Mouse (Mus musculus) MEL (cell line): ENCODE results near the gene Baiap2l1. TPM values are rescaled to one million over a fixed set of nuclear protein-coding genes. Genes with fewer than 3 reads are reported as not detected.

Source experiments
- DNase-seq: peaks from one replicate; pipeline ENCODE4 v3.0.0; 2011; ENCODE audit warnings: low read depth, low spot score
- H3K27ac ChIP-seq: 2 replicates; pipeline ENCODE4 v1.5.1; 2012; ENCODE audit warnings: low read depth, mild to moderate bottlenecking, control low read depth, low read length, moderate library complexity; ENCODE audit not compliant: control insufficient read depth
- H3K27me3 ChIP-seq, 2 experiments: fragments of 150-350 bp in 1 of 2; sonication (generic) in 1 of 2; 2 replicates each; pipeline ENCODE4 v1.6.1; 2012; ENCODE audit warnings: low read length in 2 of 2, mild to moderate bottlenecking in 2 of 2, improper control_type of control experiment in 1 of 2, moderate library complexity in 1 of 2; ENCODE audit not compliant: insufficient read depth in 2 of 2, control insufficient read depth in 1 of 2
- H3K36me3 ChIP-seq, 2 experiments: 2 replicates each; pipeline ENCODE4 v1.6.1; 2012 to 2014; ENCODE audit warnings: low read length in 2 of 2, improper control_type of control experiment in 1 of 2, inconsistent platforms in 1 of 2, mild to moderate bottlenecking in 1 of 2; ENCODE audit not compliant: insufficient read depth in 2 of 2, control insufficient read depth in 1 of 2
- H3K4me1 ChIP-seq, 2 experiments: fragments of 150-350 bp in 1 of 2; sonication (generic) in 1 of 2; 2 replicates each; pipeline ENCODE4 v1.6.1; 2012; ENCODE audit warnings: low read length in 2 of 2, improper control_type of control experiment in 1 of 2, mild to moderate bottlenecking in 1 of 2; ENCODE audit not compliant: insufficient read depth in 2 of 2, control insufficient read depth in 1 of 2
- H3K4me3 ChIP-seq, 2 experiments: fragments of 150-350 bp in 1 of 2; sonication (generic) in 1 of 2; 2 replicates each; pipeline ENCODE4 v1.5.1; 2012; ENCODE audit warnings: low read depth in 2 of 2, low read length in 2 of 2, mild to moderate bottlenecking in 2 of 2, moderate library complexity in 2 of 2, control low read depth in 1 of 2, improper control_type of control experiment in 1 of 2; ENCODE audit not compliant: control insufficient read depth in 1 of 2, insufficient read depth in 1 of 2
- H3K79me2 ChIP-seq: 2 replicates; pipeline ENCODE4 v1.6.1; 2012; ENCODE audit warnings: mild to moderate bottlenecking, low read length, moderate library complexity; ENCODE audit not compliant: control insufficient read depth, poor library complexity, insufficient read depth
- H3K9ac ChIP-seq: 2 replicates; pipeline ENCODE4 v1.6.1; 2012; ENCODE audit warnings: low read depth, mild to moderate bottlenecking, control low read depth, low read length, moderate library complexity; ENCODE audit not compliant: control insufficient read depth, poor library complexity, severe bottlenecking
- H3K9me3 ChIP-seq: fragments of 150-350 bp; sonication (generic); replicated peaks from 2 replicates; pipeline ENCODE4 v1.6.1; 2012; ENCODE audit warnings: mild to moderate bottlenecking, low read length, improper control_type of control experiment, moderate library complexity; ENCODE audit not compliant: insufficient read depth
- CTCF ChIP-seq, 3 experiments: IDR thresholded peaks in 2 of 3; conservative IDR thresholded peaks in 1 of 3; 2 replicates each; pipeline ENCODE4 v1.5.1; 2011 to 2012; ENCODE audit warnings: low read length in 3 of 3, low read depth in 2 of 3, mild to moderate bottlenecking in 2 of 3, improper control_type of control experiment in 1 of 3, inconsistent platforms in 1 of 3, mixed read lengths in 1 of 3, moderate library complexity in 1 of 3; ENCODE audit not compliant: control insufficient read depth in 1 of 3, insufficient read depth in 1 of 3, poor library complexity in 1 of 3, severe bottlenecking in 1 of 3
- EP300 ChIP-seq, 2 experiments: IDR thresholded peaks; 2 replicates each; pipeline ENCODE4 v1.6.1; 2011; ENCODE audit warnings: improper control_type of control experiment in 2 of 2, low read length in 2 of 2, low read depth in 1 of 2, mild to moderate bottlenecking in 1 of 2
- ETS1 ChIP-seq: IDR thresholded peaks from 2 replicates; pipeline ENCODE4 v1.6.1; 2012; ENCODE audit warnings: low read depth, mild to moderate bottlenecking, inconsistent platforms, low read length, improper control_type of control experiment, moderate library complexity
- GABPA ChIP-seq: IDR thresholded peaks from 2 replicates; pipeline ENCODE4 v1.6.1; 2012; ENCODE audit warnings: low read depth, mild to moderate bottlenecking, inconsistent platforms, low read length, improper control_type of control experiment, moderate library complexity
- GATA1 ChIP-seq: IDR thresholded peaks from 2 replicates; pipeline ENCODE4 v1.6.1; 2011; ENCODE audit warnings: low read depth, low read length, improper control_type of control experiment
- HCFC1 ChIP-seq: IDR thresholded peaks from 2 replicates; pipeline ENCODE4 v1.6.1; 2012; ENCODE audit warnings: low read depth, mild to moderate bottlenecking, inconsistent platforms, low read length, improper control_type of control experiment, moderate library complexity
- JUND ChIP-seq: IDR thresholded peaks from 2 replicates; pipeline ENCODE4 v1.6.1; 2011; ENCODE audit warnings: low read depth, mild to moderate bottlenecking, improper control_type of control experiment, low read length
- MAFK ChIP-seq: IDR thresholded peaks from 2 replicates; pipeline ENCODE4 v1.6.1; 2011; ENCODE audit warnings: low read depth, mild to moderate bottlenecking, low read length, improper control_type of control experiment, borderline replicate concordance
- MAZ ChIP-seq: IDR thresholded peaks from 2 replicates; pipeline ENCODE4 v1.6.1; 2012; ENCODE audit warnings: low read depth, mild to moderate bottlenecking, inconsistent platforms, low read length, improper control_type of control experiment
- MEF2A ChIP-seq: IDR thresholded peaks from 2 replicates; pipeline ENCODE4 v1.6.1; 2014; ENCODE audit warnings: low read depth, mild to moderate bottlenecking, inconsistent platforms, low read length, improper control_type of control experiment; ENCODE audit not compliant: poor library complexity, insufficient replicate concordance, severe bottlenecking; ENCODE audit errors: extremely low read depth
- NELFE ChIP-seq: IDR thresholded peaks from 2 replicates; pipeline ENCODE4 v1.6.1; 2011; ENCODE audit warnings: low read depth, low read length, improper control_type of control experiment
- POLR2A ChIP-seq, 2 experiments: IDR thresholded peaks; 2 replicates each; pipeline ENCODE4 v1.6.1; 2011 to 2012; ENCODE audit warnings: low read length in 2 of 2, mild to moderate bottlenecking in 2 of 2, control low read depth in 1 of 2, improper control_type of control experiment in 1 of 2, low read depth in 1 of 2, moderate library complexity in 1 of 2; ENCODE audit not compliant: control insufficient read depth in 1 of 2, insufficient read depth in 1 of 2, poor library complexity in 1 of 2
- POLR2AphosphoS5 ChIP-seq: IDR thresholded peaks from 2 replicates; pipeline ENCODE4 v1.6.1; 2012; ENCODE audit warnings: low read depth, borderline replicate concordance, mild to moderate bottlenecking, inconsistent platforms, low read length, moderate library complexity, mixed read lengths
- RAD21 ChIP-seq: IDR thresholded peaks from 2 replicates; pipeline ENCODE4 v1.6.1; 2011; ENCODE audit warnings: mild to moderate bottlenecking, low read depth, low read length, improper control_type of control experiment
- SIN3A ChIP-seq: IDR thresholded peaks from 2 replicates; pipeline ENCODE4 v1.6.1; 2012; ENCODE audit warnings: low read length, improper control_type of control experiment, inconsistent platforms
- SMC3 ChIP-seq: IDR thresholded peaks from 2 replicates; pipeline ENCODE4 v1.6.1; 2011; ENCODE audit warnings: low read depth, low read length, improper control_type of control experiment
- TAL1 ChIP-seq: IDR thresholded peaks from 2 replicates; pipeline ENCODE4 v1.6.1; 2012; ENCODE audit warnings: mild to moderate bottlenecking, inconsistent platforms, low read length, moderate library complexity, mixed read lengths
- TBP ChIP-seq: IDR thresholded peaks from 2 replicates; pipeline ENCODE4 v1.8.0; 2011; ENCODE audit warnings: low read depth, low read length, improper control_type of control experiment
- TCF12 ChIP-seq: IDR thresholded peaks from 2 replicates; pipeline ENCODE4 v1.6.1; 2014; ENCODE audit warnings: low read depth, mild to moderate bottlenecking, inconsistent platforms, low read length, improper control_type of control experiment, moderate library complexity
- USF2 ChIP-seq, 2 experiments: IDR thresholded peaks; 2 replicates each; pipeline ENCODE4 v1.6.1; 2011 to 2012; ENCODE audit warnings: improper control_type of control experiment in 2 of 2, low read length in 2 of 2, borderline replicate concordance in 1 of 2, inconsistent platforms in 1 of 2, low read depth in 1 of 2, mild to moderate bottlenecking in 1 of 2; ENCODE audit not compliant: insufficient read depth in 1 of 2
- ZC3H11A ChIP-seq: IDR thresholded peaks from 2 replicates; pipeline ENCODE4 v1.6.1; 2012; ENCODE audit warnings: low read depth, mild to moderate bottlenecking, inconsistent platforms, low read length, improper control_type of control experiment
- ZMIZ1 ChIP-seq: IDR thresholded peaks from 2 replicates; pipeline ENCODE4 v1.6.1; 2012; ENCODE audit warnings: low read depth, mild to moderate bottlenecking, inconsistent platforms, low read length, improper control_type of control experiment, moderate library complexity
- polyA plus RNA-seq, 2 experiments: library from polyadenylated mRNA; stranded (reverse) in 1 of 2; unstranded in 1 of 2; fragments of >175 nt in 1 of 2; fragments of >200 nt in 1 of 2; gene quantifications; 2 replicates each; pipeline versions ENCODE4 v1.2.1 to v1.2.4; 2012; ENCODE audit warnings: low replicate concordance in 2 of 2, low read depth in 1 of 2; ENCODE audit not compliant: insufficient read length in 2 of 2, insufficient read depth in 1 of 2, missing spikeins in 1 of 2
- total RNA-seq: library from RNA; depleted of rRNA; stranded (reverse); fragments of 300-350 nt; gene quantifications from 2 replicates; pipeline ENCODE4 v1.2.3, GENCODE M21; 2012

Baiap2l1 gene
- total and polyA plus RNA-seq, 3 experiments, result 0.06 TPM; not detected in 2

- H3K4me1 ChIP-seq, result no peaks in the 10 kb centered on the region
- TF ChIP-seq MAZ, result no peak
- TF ChIP-seq GATA1, result no peak
- TF ChIP-seq ZMIZ1, result no peak
- no peak for TF ChIP-seq JUND
- no peak for TF ChIP-seq CTCF (IDR thresholded peaks at IDR 0.05 in 2 of 3, conservative IDR thresholded peaks at IDR 0.05 in 1 of 3; ENCODE audit: control insufficient read depth in 1 of 3, insufficient read depth in 1 of 3, low read depth in 2 of 3, low read length in 3 of 3, poor library complexity in 1 of 3, severe bottlenecking in 1 of 3)
- no peak for TF ChIP-seq SMC3
- TF ChIP-seq SIN3A, result no peak
- TF ChIP-seq TCF12, result no peak
- no peak for TF ChIP-seq TBP
- TF ChIP-seq GABPA, result no peak
- no peak for TF ChIP-seq HCFC1
- no peak for TF ChIP-seq MAFK
- no peak for TF ChIP-seq ZC3H11A
- TF ChIP-seq MEF2A, result no peak
- TF ChIP-seq TAL1, result no peak
- TF ChIP-seq EP300 (IDR thresholded peaks at IDR 0.05; ENCODE audit: low read depth in 1 of 2, low read length in 2 of 2), result no peak
- no peak for TF ChIP-seq POLR2AphosphoS5
- no peak for TF ChIP-seq ETS1
- no peak for TF ChIP-seq NELFE
- DNase-seq, result no peak
- H3K9me3 ChIP-seq, result no peaks in the 10 kb centered on the region
- no peaks in the 10 kb centered on the region for H3K36me3 ChIP-seq
- no peak overlapping the region for H3K4me3 ChIP-seq
- H3K79me2 ChIP-seq, result no peaks in the 10 kb centered on the region
- no peak overlapping the region for H3K27ac ChIP-seq
- no peak overlapping the region for H3K9ac ChIP-seq
- H3K27me3 ChIP-seq, result no peaks in the 10 kb centered on the region
These were observed 36.2 kb upstream of the Baiap2l1 start for GRCm38 (mm10) chr5:144394142-144394541.

GRCm38 (mm10) chr5:144387851-144388250 lies 29.9 kb upstream of the Baiap2l1 start:
- no peak overlapping the region for H3K9ac ChIP-seq
- H3K9me3 ChIP-seq, result no peaks in the 10 kb centered on the region
- TF ChIP-seq CTCF (IDR thresholded peaks at IDR 0.05 in 2 of 3, conservative IDR thresholded peaks at IDR 0.05 in 1 of 3; ENCODE audit: control insufficient read depth in 1 of 3, insufficient read depth in 1 of 3, low read depth in 2 of 3, low read length in 3 of 3, poor library complexity in 1 of 3, severe bottlenecking in 1 of 3) (peak; percentile 42 to 59 (median 58); a peak in 5 of 6 replicates), POLR2A (IDR thresholded peaks at IDR 0.05; ENCODE audit: control insufficient read depth in 1 of 2, insufficient read depth in 1 of 2, low read depth in 1 of 2, low read length in 2 of 2, poor library complexity in 1 of 2) (no peak), SMC3 (peak; percentile 52), USF2 (IDR thresholded peaks at IDR 0.05; ENCODE audit: borderline replicate concordance in 1 of 2, insufficient read depth in 1 of 2, low read depth in 1 of 2, low read length in 2 of 2) (no peak), ZC3H11A (peak; percentile 35), RAD21 (peak; percentile 51)
- no peaks in the 10 kb centered on the region for H3K4me1 ChIP-seq
- H3K27ac ChIP-seq, result no peak overlapping the region
- no peaks in the 10 kb centered on the region for H3K79me2 ChIP-seq
- no peaks in the 10 kb centered on the region for H3K36me3 ChIP-seq
- no peaks in the 10 kb centered on the region for H3K27me3 ChIP-seq
- DNase-seq, result peak; percentile 17
- no peak overlapping the region for H3K4me3 ChIP-seq
